Mouse (Mus musculus): Measurements from ENCODE around the gene Sh2d4b.

The Sh2d4b gene

GRCm38 (mm10) chr14:40837397-40837796 lies 55.7 kb downstream of the Sh2d4b start:
- no peak for DNase-seq (ENCODE audit: low read depth, low spot score)

- DNase-seq (ENCODE audit: low read depth, low spot score) = no peak
Observed at GRCm38 (mm10) chr14:40830505-40830904, 62.6 kb downstream of the Sh2d4b start.

DNA sequence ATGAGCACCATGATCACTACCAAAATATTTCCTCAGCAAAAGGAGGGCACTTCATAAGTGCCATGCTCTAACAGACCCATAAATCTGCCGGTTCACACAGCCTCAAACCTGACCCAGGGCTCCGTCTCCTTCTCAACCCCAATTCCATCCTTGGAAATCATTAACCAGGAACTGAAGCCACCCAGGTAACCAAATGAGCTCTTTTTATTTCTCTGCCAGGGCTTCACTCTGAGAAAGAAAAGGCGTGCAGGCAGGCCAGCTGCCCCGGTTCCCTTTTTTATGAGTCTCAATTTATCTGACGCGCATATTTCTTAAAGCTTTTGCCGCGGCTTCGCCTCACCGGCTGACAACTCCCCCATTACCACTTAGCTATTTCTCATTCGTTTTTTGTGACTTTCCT lies 63.0 kb downstream of the Sh2d4b start:
- no peak for DNase-seq (ENCODE audit: low read depth, low spot score)

GRCm38 (mm10) chr14:40818051-40818450 lies 75.0 kb downstream of the Sh2d4b start:
- DNase-seq (ENCODE audit: low read depth, low spot score) = no peak

GRCm38 (mm10) chr14:40816715-40817114 lies 76.4 kb downstream of the Sh2d4b start:
- no peak for DNase-seq (ENCODE audit: low read depth, low spot score)

GRCm38 (mm10) chr14:40791606-40792005 lies 101.5 kb downstream of the Sh2d4b start:
- no peak for DNase-seq (ENCODE audit: low read depth, low spot score)

DNA sequence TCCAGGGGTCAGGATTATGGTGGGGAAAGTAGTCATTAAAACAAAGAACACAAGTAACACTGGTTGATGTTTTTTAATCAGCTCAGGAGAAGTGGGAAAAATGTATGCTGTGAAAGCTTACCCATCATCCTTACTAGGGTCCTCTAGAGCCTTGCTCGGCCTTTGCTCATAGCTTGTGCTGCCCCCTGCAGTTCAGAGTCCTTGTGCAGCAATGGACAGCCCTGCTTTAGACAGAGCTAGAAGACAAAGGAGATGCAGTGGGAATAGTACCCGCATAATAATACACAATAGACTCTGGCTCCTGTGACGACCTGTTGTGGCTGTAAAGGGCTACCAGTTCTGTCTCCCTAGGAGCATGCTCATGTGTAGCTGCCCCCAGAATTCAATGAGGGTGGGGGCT lies 104.0 kb downstream of the Sh2d4b start:
- DNase-seq (ENCODE audit: low read depth, low spot score) = no peak

GRCm38 (mm10) chr14:40769097-40770090 lies 123.7 kb downstream of the Sh2d4b start:
- DNase-seq (ENCODE audit: low read depth, low spot score) = no peak

Data from c-Kit-negative CD71-positive TER-119-positive erythroid progenitor cells, embryonic 14.5 days (primary cell).